Mouse (Mus musculus) midbrain, embryonic 15.5 days (tissue): Measurements from ENCODE around the gene Rad9a. TPM values are rescaled to one million over a fixed set of nuclear protein-coding genes. Genes with fewer than 3 reads are reported as not detected.

ENCODE experiments used
- ATAC-seq: fragments of 200-750 bp; cut with Nextera tagmentation; replicated peaks from 2 replicates; pipeline ENCODE4 v1.8.0; 2017; ENCODE audit warnings: moderate TSS enrichment
- H3K27ac ChIP-seq: fragments of 300-500 bp; sonication (generic); 2 replicates; pipeline ENCODE4 v1.5.1; 2015; ENCODE audit warnings: mild to moderate bottlenecking, inconsistent platforms
- H3K27me3 ChIP-seq: fragments of 300-500 bp; sonication (generic); replicated peaks from 2 replicates; pipeline ENCODE4 v1.6.1; 2015; ENCODE audit warnings: inconsistent platforms
- H3K36me3 ChIP-seq: fragments of 300-500 bp; sonication (generic); replicated peaks from 2 replicates; pipeline ENCODE4 v1.6.1; 2015; ENCODE audit warnings: inconsistent platforms
- H3K4me1 ChIP-seq: fragments of 300-500 bp; sonication (generic); 2 replicates; pipeline ENCODE4 v1.6.1; 2015; ENCODE audit warnings: inconsistent platforms
- H3K4me2 ChIP-seq: fragments of 300-500 bp; sonication (generic); 2 replicates; pipeline ENCODE4 v1.6.1; 2015; ENCODE audit warnings: inconsistent platforms, mild to moderate bottlenecking, moderate library complexity
- H3K4me3 ChIP-seq: fragments of 300-500 bp; sonication (generic); 2 replicates; pipeline ENCODE4 v1.5.1; 2015; ENCODE audit warnings: mild to moderate bottlenecking, inconsistent platforms
- H3K9ac ChIP-seq: fragments of 300-500 bp; sonication (generic); 2 replicates; pipeline ENCODE4 v1.6.1; 2015; ENCODE audit warnings: mild to moderate bottlenecking, inconsistent platforms
- H3K9me3 ChIP-seq: fragments of 300-500 bp; sonication (generic); 2 replicates; pipeline ENCODE4 v1.6.1; 2016; ENCODE audit warnings: inconsistent platforms
- WGBS: fragments of 180-500 bp; shearing (Covaris S2); methylation state at CpG from one replicate; pipeline ENCODE4 v1.1.7; 2015; ENCODE audit warnings: mixed read lengths; 5-methylcytosine and 5-hydroxymethylcytosine counted together
- polyA plus RNA-seq: library from polyadenylated mRNA; unstranded; fragments of >200 nt; fragmentation: Nextera tagmentation; extraction: Ambion mirVana; gene quantifications from 2 replicates; pipeline ENCODE4 v1.2.1, GENCODE M21; 2015

The Rad9a gene
- polyA plus RNA-seq, 1 experiment from 2014 or later: 23.7 TPM

DNA sequence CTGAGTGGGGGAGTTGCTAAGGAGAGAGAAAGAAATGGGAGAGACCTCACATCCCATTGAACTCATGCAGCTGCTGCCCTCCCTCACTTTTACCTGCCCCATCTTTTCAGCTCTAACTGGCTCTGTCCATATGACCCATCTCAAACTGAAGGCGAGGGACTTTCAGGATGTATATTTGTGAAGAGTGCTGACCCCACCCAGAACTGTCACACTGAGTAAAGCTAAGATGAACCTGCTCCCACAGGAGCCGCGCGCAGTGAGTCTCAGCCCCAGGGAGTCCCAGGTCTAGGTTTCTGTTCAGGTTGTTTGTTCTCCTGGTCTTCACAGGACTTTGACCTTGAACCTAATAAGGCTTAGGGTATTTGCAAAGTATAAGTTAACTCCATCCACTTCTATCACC lies 27.4 kb upstream of the Rad9a start:
- Histone ChIP-seq H3K4me3 (no peak overlapping the region), H3K36me3 (no peaks in the 10 kb centered on the region), H3K4me2 (no peak overlapping the region), H3K9ac (no peak overlapping the region), H3K4me1 (peaks cover 11% of the 10 kb centered on the region), H3K9me3 (no peaks in the 10 kb centered on the region), H3K27ac (no peak overlapping the region), H3K27me3 (peaks cover 12% of the 10 kb centered on the region; the same call in 1 of the 2 replicates)
- WGBS: 73% methylated on average over 4 of the region's 4 CpGs
- ATAC-seq: no peak

DNA sequence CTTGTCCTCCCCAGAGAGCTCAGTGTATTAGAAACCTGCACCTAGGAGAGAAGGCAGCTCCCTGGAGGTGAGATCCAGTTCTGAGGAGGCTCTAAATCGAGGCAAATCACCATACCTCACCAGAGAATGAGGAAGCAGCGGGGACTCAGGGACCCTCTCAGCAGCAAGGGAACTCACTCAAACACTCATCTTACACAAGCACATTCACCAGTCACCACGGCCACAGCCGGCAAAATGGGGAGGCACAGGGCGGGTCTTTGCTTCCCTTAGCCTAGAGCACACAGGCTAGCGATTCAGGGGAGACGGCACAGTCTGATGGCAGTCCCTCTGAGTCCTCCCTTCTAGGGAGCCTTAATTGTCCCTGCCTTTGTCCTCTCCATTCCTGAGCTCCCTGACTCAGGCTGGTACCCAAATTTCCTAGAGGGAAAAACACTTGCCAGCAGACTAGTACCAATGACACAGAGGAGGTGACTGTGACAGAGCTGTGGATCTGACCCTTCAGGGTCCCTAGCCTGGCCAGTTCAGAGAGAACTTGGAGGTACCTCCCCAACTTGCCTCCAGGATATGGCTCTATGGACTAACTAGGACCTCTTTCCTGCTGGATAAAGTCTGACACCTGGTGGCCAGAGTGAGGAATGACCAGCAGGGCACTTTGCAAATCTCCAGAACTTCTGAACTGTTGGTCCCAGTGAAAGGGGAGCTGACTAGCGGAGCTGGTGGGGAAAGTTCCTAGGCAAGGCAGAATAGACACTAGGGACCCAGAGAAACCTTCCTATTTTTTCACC lies 26.6 kb upstream of the Rad9a start:
- no peak for ATAC-seq
- 21% methylated on average over 8 of the region's 8 CpGs for WGBS
- no peak overlapping the region for H3K9ac ChIP-seq

DNA sequence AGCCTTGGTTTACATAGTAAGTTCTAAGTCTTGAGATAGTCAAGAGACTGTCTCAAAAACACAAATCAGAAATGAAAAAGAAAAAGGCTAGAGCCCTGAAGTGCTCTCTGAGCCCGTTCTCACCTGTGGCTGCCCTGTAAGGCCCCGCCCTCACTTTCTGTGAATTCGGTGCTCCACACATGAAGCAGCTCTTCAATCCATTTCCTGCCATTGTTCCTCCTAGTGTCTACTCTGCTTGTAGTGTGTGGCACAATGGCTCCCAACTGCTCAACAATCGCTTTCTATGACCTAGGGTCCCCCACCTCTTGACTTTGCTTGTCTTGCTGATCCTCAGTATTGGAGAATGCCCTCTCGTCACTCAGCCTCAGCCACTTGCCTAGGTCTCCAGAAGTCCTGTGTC lies 26.0 kb upstream of the Rad9a start:
- peaks cover 12% of the 10 kb centered on the region; the same call in 1 of the 2 replicates for H3K27me3 ChIP-seq
- H3K36me3 ChIP-seq: no peaks in the 10 kb centered on the region
- H3K27ac ChIP-seq: no peak overlapping the region
- H3K9me3 ChIP-seq: no peaks in the 10 kb centered on the region
- no peak overlapping the region for H3K4me2 ChIP-seq
- H3K9ac ChIP-seq: no peak overlapping the region
- no peak overlapping the region for H3K4me3 ChIP-seq
- H3K4me1 ChIP-seq: peaks cover 8% of the 10 kb centered on the region
- 65% methylated on average over 5 of the region's 5 CpGs for WGBS
- ATAC-seq: no peak

More for the DNA sequence above, 26.6 kb upstream of the Rad9a start:
- Histone ChIP-seq H3K4me1 (peaks cover 11% of the 10 kb centered on the region), H3K27me3 (peaks cover 12% of the 10 kb centered on the region; the same call in 1 of the 2 replicates), H3K4me2 (no peak overlapping the region), H3K36me3 (no peaks in the 10 kb centered on the region), H3K4me3 (no peak overlapping the region), H3K27ac (no peak overlapping the region), H3K9me3 (no peaks in the 10 kb centered on the region)

DNA sequence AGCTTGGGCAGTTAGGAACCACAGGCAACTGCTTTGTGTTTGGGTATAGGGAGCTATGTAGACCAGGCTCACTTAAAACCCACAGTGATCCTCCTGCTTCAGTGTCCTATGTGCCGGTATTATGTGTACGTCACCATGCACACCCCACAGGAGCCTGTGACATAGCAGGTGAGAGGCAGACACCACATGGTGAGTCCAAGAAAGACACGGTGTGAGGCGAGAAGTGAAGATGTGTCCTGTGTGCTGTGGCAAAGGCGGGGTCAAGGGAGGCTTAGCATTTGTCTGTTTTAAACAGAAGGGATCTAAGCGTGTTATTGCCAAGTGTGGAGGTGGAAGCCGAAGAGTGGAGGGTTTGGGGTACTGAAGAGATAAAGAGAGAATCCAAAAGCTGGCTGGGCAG lies 25.3 kb upstream of the Rad9a start:
- no peak overlapping the region for H3K9ac ChIP-seq
- no peak overlapping the region for H3K4me3 ChIP-seq
- H3K4me1 ChIP-seq: peaks cover 4% of the 10 kb centered on the region
- H3K27me3 ChIP-seq: peaks cover 12% of the 10 kb centered on the region; the same call in 1 of the 2 replicates
- no peak overlapping the region for H3K27ac ChIP-seq
- 90% methylated on average over 7 of the region's 7 CpGs for WGBS
- H3K36me3 ChIP-seq: no peaks in the 10 kb centered on the region
- no peak for ATAC-seq
- no peaks in the 10 kb centered on the region for H3K9me3 ChIP-seq
- H3K4me2 ChIP-seq: no peak overlapping the region

DNA sequence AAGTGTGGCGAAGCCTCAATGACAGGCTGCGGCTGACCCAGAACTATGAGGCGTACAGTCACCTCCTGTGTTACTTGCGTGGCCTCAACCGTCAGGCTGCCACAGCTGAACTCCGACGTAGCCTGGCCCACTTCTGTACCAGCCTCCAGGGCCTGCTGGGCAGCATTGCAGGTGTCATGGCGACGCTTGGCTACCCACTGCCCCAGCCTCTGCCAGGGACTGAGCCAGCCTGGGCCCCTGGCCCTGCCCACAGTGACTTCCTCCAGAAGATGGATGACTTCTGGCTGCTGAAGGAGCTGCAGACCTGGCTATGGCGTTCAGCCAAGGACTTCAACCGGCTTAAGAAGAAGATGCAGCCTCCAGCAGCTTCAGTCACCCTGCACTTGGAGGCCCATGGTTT lies 20.7 kb upstream of the Rad9a start:
- H3K27ac ChIP-seq: no peak overlapping the region
- H3K9me3 ChIP-seq: no peaks in the 10 kb centered on the region
- ATAC-seq: no peak
- WGBS: 82% methylated on average over 11 of the region's 11 CpGs
- no peaks in the 10 kb centered on the region for H3K4me1 ChIP-seq
- no peaks in the 10 kb centered on the region for H3K36me3 ChIP-seq
- peaks cover 1% of the 10 kb centered on the region for H3K27me3 ChIP-seq
- no peak overlapping the region for H3K4me3 ChIP-seq
- no peak overlapping the region for H3K4me2 ChIP-seq
- H3K9ac ChIP-seq: no peak overlapping the region

DNA sequence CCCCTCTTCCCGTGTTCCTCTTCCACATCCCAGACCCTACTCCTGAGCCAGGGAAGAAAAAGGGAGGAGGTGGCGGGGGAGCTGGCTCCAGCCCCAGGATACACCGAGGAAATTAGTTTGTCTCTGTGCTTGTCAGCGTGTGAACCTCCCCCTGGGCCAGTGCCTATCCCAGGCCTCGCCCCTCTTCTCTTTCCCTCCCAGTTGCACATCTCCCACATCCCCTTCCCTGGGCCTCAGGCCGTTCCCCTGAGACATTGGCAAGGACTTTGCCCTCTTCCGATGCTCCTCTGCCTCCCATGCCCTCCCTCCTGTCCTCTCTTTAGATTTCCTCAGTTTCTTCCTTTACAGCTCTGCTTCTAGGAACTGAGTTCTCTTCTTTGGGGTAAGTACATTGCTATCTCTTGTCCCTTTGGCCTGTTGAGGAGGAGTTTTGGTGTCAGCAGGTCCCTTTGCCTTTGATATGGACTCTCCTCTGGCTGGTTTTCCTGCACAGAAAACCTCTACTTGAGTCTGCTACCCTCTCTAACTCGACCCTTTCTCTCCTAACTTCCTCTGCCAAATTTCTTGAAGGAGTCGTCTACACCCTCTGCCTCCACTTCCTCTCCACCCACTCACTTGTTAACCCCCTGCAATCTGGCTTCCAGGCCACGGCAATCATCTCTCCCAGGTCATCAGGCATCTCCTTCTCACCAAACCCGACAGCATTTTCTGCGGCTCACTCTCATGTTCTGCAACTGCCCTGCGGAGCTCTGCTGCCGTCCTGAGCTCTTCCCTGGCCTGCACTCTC lies 19.7 kb upstream of the Rad9a start:
- no peak for ATAC-seq
- Histone ChIP-seq H3K4me1 (peaks cover 2% of the 10 kb centered on the region; the same call in 1 of the 2 replicates), H3K27ac (no peak overlapping the region), H3K9ac (no peak overlapping the region), H3K36me3 (no peaks in the 10 kb centered on the region), H3K4me3 (no peak overlapping the region), H3K4me2 (no peak overlapping the region), H3K9me3 (no peaks in the 10 kb centered on the region), H3K27me3 (peaks cover 9% of the 10 kb centered on the region)
- WGBS: 45% methylated on average over 14 of the region's 14 CpGs

DNA sequence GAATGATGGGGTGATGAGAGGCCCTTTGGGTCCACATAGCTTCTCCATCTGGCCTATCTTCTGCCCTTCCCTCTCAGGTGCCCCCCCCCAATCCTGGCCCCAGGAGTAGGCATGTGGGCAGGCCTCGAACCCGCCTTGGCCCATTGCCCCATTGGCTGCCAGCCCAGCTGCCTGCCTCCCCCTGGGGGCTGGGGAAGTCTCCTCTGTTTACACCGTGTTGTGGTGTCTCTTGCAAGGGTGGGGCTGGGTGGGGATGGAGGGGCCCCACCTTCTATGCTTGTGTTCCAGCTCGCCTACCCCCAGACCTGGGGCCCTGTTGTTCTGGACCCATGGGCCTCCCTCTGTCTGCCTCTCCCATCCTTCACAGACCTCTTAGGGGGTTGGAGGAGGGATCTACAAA lies 19.0 kb upstream of the Rad9a start:
- no peak overlapping the region for H3K9ac ChIP-seq
- H3K4me1 ChIP-seq: peaks cover 5% of the 10 kb centered on the region
- H3K4me2 ChIP-seq: no peak overlapping the region
- H3K27me3 ChIP-seq: peaks cover 13% of the 10 kb centered on the region
- WGBS: 59% methylated on average over 4 of the region's 4 CpGs
- no peaks in the 10 kb centered on the region for H3K9me3 ChIP-seq
- no peaks in the 10 kb centered on the region for H3K36me3 ChIP-seq
- H3K27ac ChIP-seq: no peak overlapping the region
- no peak for ATAC-seq
- H3K4me3 ChIP-seq: no peak overlapping the region

DNA sequence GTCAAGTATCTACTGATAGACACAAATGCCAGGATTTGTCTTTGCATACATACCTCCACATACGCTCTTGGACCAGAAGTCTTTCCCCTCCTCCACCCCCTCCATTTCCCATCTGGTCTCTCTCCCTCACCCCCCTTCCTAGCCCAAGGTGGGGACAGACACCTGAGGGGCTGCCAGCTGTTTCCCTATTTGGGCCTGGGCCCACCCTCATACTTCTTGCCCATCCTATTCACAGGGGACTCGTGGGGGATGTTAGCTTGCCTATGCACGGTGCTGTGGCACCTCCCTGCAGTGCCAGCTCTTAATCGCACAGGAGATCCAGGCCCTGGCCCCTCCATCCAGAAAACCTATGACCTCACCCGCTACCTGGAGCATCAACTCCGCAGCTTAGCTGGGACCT lies 18.5 kb upstream of the Rad9a start:
- Histone ChIP-seq H3K4me1 (peaks cover 10% of the 10 kb centered on the region), H3K27me3 (peaks cover 13% of the 10 kb centered on the region), H3K36me3 (no peaks in the 10 kb centered on the region), H3K4me3 (no peak overlapping the region), H3K9ac (no peak overlapping the region), H3K9me3 (no peaks in the 10 kb centered on the region), H3K27ac (no peak overlapping the region), H3K4me2 (no peak overlapping the region)
- 81% methylated on average over 6 of the region's 6 CpGs for WGBS
- ATAC-seq: no peak

DNA sequence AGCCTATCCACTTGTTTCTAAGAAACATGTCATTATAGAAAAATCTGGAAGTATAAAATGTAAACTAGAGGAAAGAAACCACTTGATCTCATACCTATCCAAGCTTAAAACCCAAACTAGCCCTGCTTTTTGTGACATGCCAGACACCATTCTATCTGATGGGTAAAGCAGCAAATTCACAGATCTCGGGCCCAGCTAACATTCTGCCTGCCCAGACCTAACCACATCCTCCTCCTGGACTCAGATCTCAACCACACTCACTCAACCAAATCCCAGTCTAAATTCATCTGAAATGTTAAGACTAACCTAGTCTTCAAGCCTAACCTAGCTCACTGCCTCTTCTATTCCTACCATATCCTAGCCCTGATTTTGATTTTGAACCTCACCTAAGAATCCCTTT lies 17.3 kb upstream of the Rad9a start:
- Histone ChIP-seq H3K9ac (no peak overlapping the region), H3K4me1 (peaks cover 21% of the 10 kb centered on the region), H3K27ac (no peak overlapping the region), H3K9me3 (no peaks in the 10 kb centered on the region), H3K36me3 (no peaks in the 10 kb centered on the region), H3K4me3 (no peak overlapping the region), H3K4me2 (no peak overlapping the region), H3K27me3 (peaks cover 19% of the 10 kb centered on the region)
- WGBS: 79% methylated on average over 1 of the region's 1 CpGs
- no peak for ATAC-seq

DNA sequence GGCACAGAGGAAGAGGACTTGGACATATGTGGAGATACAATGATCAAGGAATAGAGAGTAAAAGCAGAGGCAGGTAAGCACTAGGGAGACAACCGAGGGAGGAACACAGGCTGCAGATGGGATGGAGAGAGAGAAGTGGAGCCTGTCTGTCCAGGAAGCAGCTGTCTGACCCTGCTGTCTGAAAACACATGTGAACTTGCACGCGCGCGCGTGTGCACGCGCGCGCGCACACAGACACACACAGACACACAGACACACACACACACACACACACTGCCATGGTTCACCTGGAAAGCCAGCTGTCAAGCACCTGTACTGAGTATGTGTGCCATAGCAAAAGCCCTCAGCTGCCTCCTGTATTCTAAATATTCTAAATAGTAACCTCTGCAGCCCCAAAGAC lies 16.8 kb upstream of the Rad9a start:
- H3K9ac ChIP-seq: no peak overlapping the region
- WGBS: 93% methylated on average over 11 of the region's 11 CpGs
- H3K36me3 ChIP-seq: no peaks in the 10 kb centered on the region
- no peak overlapping the region for H3K4me2 ChIP-seq
- H3K27ac ChIP-seq: no peak overlapping the region
- peaks cover 24% of the 10 kb centered on the region for H3K4me1 ChIP-seq
- H3K9me3 ChIP-seq: no peaks in the 10 kb centered on the region
- no peak for ATAC-seq
- peaks cover 24% of the 10 kb centered on the region for H3K27me3 ChIP-seq
- H3K4me3 ChIP-seq: no peak overlapping the region

DNA sequence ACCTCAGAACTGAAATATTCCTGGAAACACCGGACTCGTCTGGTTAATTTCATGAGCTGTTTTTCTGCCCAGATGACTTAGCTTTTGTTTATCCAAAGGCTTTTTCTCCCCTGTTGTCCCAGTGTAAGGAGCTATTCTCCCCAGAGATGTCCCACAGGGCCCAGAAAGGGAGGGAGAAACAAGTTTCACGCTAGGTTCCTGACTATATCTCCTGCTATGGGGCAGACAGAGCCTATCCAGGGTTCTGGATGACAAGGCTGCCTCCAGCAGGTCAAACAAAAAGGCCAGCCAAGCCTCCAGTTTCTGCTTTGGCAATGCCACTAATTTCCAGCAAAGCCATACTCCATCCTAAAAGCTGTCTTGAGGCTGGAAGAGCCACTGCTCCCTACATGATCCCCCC lies 16.4 kb upstream of the Rad9a start:
- H3K27me3 ChIP-seq: peaks cover 28% of the 10 kb centered on the region
- no peaks in the 10 kb centered on the region for H3K9me3 ChIP-seq
- peaks cover 24% of the 10 kb centered on the region for H3K4me1 ChIP-seq
- no peak overlapping the region for H3K9ac ChIP-seq
- H3K4me2 ChIP-seq: no peak overlapping the region
- ATAC-seq: no peak
- no peaks in the 10 kb centered on the region for H3K36me3 ChIP-seq
- H3K27ac ChIP-seq: no peak overlapping the region
- no peak overlapping the region for H3K4me3 ChIP-seq
- 42% methylated on average over 3 of the region's 3 CpGs for whole genome bisulfite sequencing

DNA sequence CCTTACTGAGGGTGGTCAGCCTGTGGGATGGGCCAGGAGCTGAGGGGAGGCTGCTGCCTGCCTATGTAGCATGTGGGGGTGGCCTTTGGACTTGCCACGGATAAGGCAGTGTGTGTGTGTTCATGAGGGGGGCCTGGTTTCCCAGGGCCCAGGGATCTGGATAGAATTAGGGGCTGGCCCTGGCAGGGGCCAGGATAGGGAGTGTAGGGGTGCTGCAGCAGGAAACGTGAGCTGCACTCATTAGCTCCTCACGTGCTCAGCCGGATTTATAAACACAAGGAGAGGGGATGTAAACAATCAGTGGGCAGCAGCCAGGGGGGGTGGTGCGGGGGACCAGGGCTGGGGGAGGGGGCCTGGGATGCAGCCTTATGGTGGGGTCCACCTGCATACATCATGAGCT lies 15.7 kb upstream of the Rad9a start:
- no peak for ATAC-seq
- WGBS: 14% methylated on average over 5 of the region's 5 CpGs
- no peak overlapping the region for H3K4me2 ChIP-seq

More for the DNA sequence above, 15.7 kb upstream of the Rad9a start:
- no peak overlapping the region for H3K27ac ChIP-seq
- H3K9ac ChIP-seq: no peak overlapping the region
- peaks cover 24% of the 10 kb centered on the region for H3K4me1 ChIP-seq
- H3K9me3 ChIP-seq: no peaks in the 10 kb centered on the region
- H3K36me3 ChIP-seq: no peaks in the 10 kb centered on the region
- H3K4me3 ChIP-seq: no peak overlapping the region
- H3K27me3 ChIP-seq: peaks cover 33% of the 10 kb centered on the region
